Mouse (Mus musculus) skeletal muscle tissue, adult 2 months (tissue): ENCODE results near the gene Pex5.

Experiments
- DNase-seq: peaks from one replicate; pipeline ENCODE4 v3.0.0-alpha.2; 2012; ENCODE audit warnings: low read depth, low spot score

The Pex5 gene

GRCm38 (mm10) chr6:124360549-124360948, 54.3 kb downstream of the Pex5 start:
- DNase-seq: no peak

- peak; percentile 32 for DNase-seq
Observed at GRCm38 (mm10) chr6:124358953-124359352, 55.9 kb downstream of the Pex5 start.

- DNase-seq: no peak
Observed at GRCm38 (mm10) chr6:124353246-124353645, 61.6 kb downstream of the Pex5 start.
